In the genomic region with DNA sequence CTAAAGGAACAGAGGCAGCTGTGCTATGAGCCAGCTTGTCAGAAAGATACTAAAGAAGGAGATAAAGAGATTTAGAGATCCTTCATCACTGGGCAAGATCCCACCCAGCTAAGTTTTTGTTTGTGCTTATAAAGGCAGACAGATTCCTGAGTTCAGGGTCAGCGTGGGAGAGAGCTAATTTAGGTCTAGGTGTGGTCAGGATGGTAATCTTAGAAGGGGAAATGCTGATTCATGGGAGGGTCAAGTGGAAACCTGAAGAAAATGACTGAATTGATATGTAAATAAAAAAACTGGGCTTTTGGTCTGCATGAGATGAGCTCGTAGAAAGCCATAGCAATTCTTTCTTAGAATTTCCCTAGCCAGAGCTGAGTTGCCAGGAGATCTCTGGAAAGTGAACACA, we compare ENCODE assay signal across 42 mouse cellular contexts. TPM values are rescaled to one million over a fixed set of nuclear protein-coding genes. Genes with fewer than 3 reads are reported as not detected.
"Had no signal": no experiment of that assay in that cellular context is flagged by ENCODE, and none has a peak within 500 bp of the region (broad histone marks: within the 10 kb centered on the region; RNA-seq: fewer than 3 reads in every experiment).

No protein-coding gene starts in this region.

- H3K4me3 ChIP-seq: gastrocnemius, adult 2 months; heart, embryonic 10.5 days; heart, embryonic 13.5 days; heart, embryonic 15.5 days; hindbrain, embryonic 13.5 days; hindbrain, embryonic 15.5 days; kidney, embryonic 15.5 days; limb, embryonic 13.5 days; limb, embryonic 15.5 days; liver, embryonic 12.5 days had no signal

- H3K4me1 ChIP-seq: heart, embryonic 10.5 days; heart, embryonic 13.5 days; heart, embryonic 15.5 days; hindbrain, embryonic 13.5 days; hindbrain, embryonic 15.5 days; kidney, embryonic 15.5 days; limb, embryonic 13.5 days; limb, embryonic 15.5 days; liver, embryonic 12.5 days had no signal

- DNase-seq: gastrocnemius, adult 2 months; gastrocnemius, postnatal 10 days; gastrocnemius, postnatal 25 days; heart, adult 18-20 months; heart, postnatal 14 days; heart, postnatal 36 days; kidney, adult 11 months; kidney, adult 2 months; kidney, adult 9 months; kidney, postnatal 14 days; kidney, postnatal 36 days; layer of hippocampus, adult 9-11 months; layer of hippocampus, postnatal 36 days; left cerebral cortex, postnatal 4 days had no signal

- H3K36me3 ChIP-seq: heart, embryonic 10.5 days; heart, embryonic 13.5 days; heart, embryonic 15.5 days; hindbrain, embryonic 13.5 days; hindbrain, embryonic 15.5 days; kidney, embryonic 15.5 days; limb, embryonic 13.5 days; limb, embryonic 15.5 days; liver, embryonic 12.5 days had no signal

- H3K4me2 ChIP-seq: heart, embryonic 13.5 days; heart, embryonic 15.5 days; hindbrain, embryonic 13.5 days; hindbrain, embryonic 15.5 days; kidney, embryonic 15.5 days; limb, embryonic 13.5 days; limb, embryonic 15.5 days; liver, embryonic 12.5 days had no signal

- H3K9ac ChIP-seq: heart, embryonic 13.5 days; heart, embryonic 15.5 days; hindbrain, embryonic 13.5 days; hindbrain, embryonic 15.5 days; kidney, embryonic 15.5 days; limb, embryonic 13.5 days; limb, embryonic 15.5 days; liver, embryonic 12.5 days; liver, embryonic 14.5 days had no signal

- H3K27me3 ChIP-seq: heart, embryonic 13.5 days; heart, embryonic 15.5 days; hindbrain, embryonic 13.5 days; hindbrain, embryonic 15.5 days; kidney, embryonic 15.5 days; limb, embryonic 13.5 days; limb, embryonic 15.5 days; liver, embryonic 12.5 days had no signal

- H3K27ac ChIP-seq: gastrocnemius, adult 2 months; heart, embryonic 10.5 days; heart, embryonic 13.5 days; heart, embryonic 15.5 days; hindbrain, embryonic 13.5 days; hindbrain, embryonic 15.5 days; hindbrain, postnatal 0 days; kidney, embryonic 15.5 days; kidney, postnatal 0 days; limb, embryonic 13.5 days; limb, embryonic 15.5 days; liver, embryonic 12.5 days; liver, embryonic 14.5 days had no signal

- ATAC-seq: hindbrain, postnatal 0 days; intestine, embryonic 16.5 days; liver, embryonic 12.5 days had no signal

- H3K9me3 ChIP-seq: heart, embryonic 10.5 days; heart, embryonic 13.5 days; heart, embryonic 15.5 days; hindbrain, embryonic 15.5 days; kidney, embryonic 15.5 days; limb, embryonic 13.5 days; limb, embryonic 15.5 days; liver, embryonic 12.5 days had no signal

RNA-seq across cellular contexts. Expression of a gene that starts 2.9 kb away (rescaled TPM):
- total RNA-seq: gastrocnemius, adult 2 months; gastrocnemius, postnatal 10 days; gastrocnemius, postnatal 25 days; gastrocnemius, postnatal 4 days; heart, adult 18-20 months; heart, adult 8-10 months; heart, postnatal 14 days; heart, postnatal 36 days; hematopoietic stem cell, adult 5-6 weeks; hindbrain, postnatal 0 days; layer of hippocampus, adult 18-20 months; layer of hippocampus, postnatal 14 days; layer of hippocampus, postnatal 36 days; left cerebral cortex, adult 18-20 months; left cerebral cortex, adult 8-10 months; left cerebral cortex, postnatal 10 days; left cerebral cortex, postnatal 25 days; left cerebral cortex, postnatal 4 days; liver, adult 2 months had no signal
- polyA plus RNA-seq: heart, embryonic 10.5 days; heart, embryonic 13.5 days; heart, embryonic 15.5 days; heart, postnatal 0 days; hindbrain, embryonic 11.5 days; hindbrain, embryonic 13.5 days; hindbrain, embryonic 15.5 days; hindbrain, postnatal 0 days; intestine, embryonic 14.5 days; intestine, embryonic 16.5 days; kidney, adult 2 months; kidney, embryonic 15.5 days; kidney, postnatal 0 days; large intestine, adult 2 months; limb, embryonic 11.5 days; limb, embryonic 13.5 days; limb, embryonic 15.5 days; liver, adult 2 months; liver, embryonic 12.5 days; liver, embryonic 14.5 days had no signal
